Mouse (Mus musculus): ENCODE measurements around the gene Sdhaf1. TPM values are rescaled to one million over a fixed set of nuclear protein-coding genes. Genes with fewer than 3 reads are reported as not detected.

Sdhaf1 gene
- polyA plus RNA-seq, 1 experiment from 2014 or later, result 21.8 TPM

- Histone ChIP-seq H3K4me1 (replicated peaks; ENCODE audit: control insufficient read depth, insufficient read depth, low read length) (no peaks in the 10 kb centered on the region), H3K27ac (ENCODE audit: low read depth, low read length) (no peak overlapping the region), H3K9ac (ENCODE audit: low read length) (no peak overlapping the region), H3K4me2 (ENCODE audit: low read depth, low read length, severe bottlenecking) (no peak overlapping the region), H3K9me3 (ENCODE audit: control insufficient read depth, low read length) (no peaks in the 10 kb centered on the region), H3K4me3 (ENCODE audit: low read depth, low read length) (no peak overlapping the region), H3K27me3 (ENCODE audit: control insufficient read depth, insufficient read depth, low read length) (0 out of 2 replicates have a peak, but pooled peaks cover 5% of the 10 kb centered on the region), H3K36me3 (ENCODE audit: control insufficient read depth, insufficient read depth, low read length) (no peaks in the 10 kb centered on the region)
- WGBS, result 70% methylated on average over 18 of the region's 18 CpGs
- ATAC-seq (replicated peaks; ENCODE audit: low FRiP score), result no peak
- DNase-seq (ENCODE audit: low spot score), result no peak
Measured at GRCm38 (mm10) chr7:30332622-30333259, 9.0 kb upstream of the Sdhaf1 start.

- peak overlapping the region; percentile 31; the same call in 1 of the 2 replicates for H3K4me2 ChIP-seq (ENCODE audit: low read depth, low read length, severe bottlenecking)
- H3K36me3 ChIP-seq (ENCODE audit: control insufficient read depth, insufficient read depth, low read length), result no peaks in the 10 kb centered on the region
- H3K9me3 ChIP-seq (ENCODE audit: control insufficient read depth, low read length), result no peaks in the 10 kb centered on the region
- H3K27me3 ChIP-seq (ENCODE audit: control insufficient read depth, insufficient read depth, low read length), result 0 out of 2 replicates have a peak, but pooled peaks cover 5% of the 10 kb centered on the region
- DNase-seq (ENCODE audit: low spot score) (peak; percentile 87), ATAC-seq (replicated peaks; ENCODE audit: low FRiP score) (peak; percentile 91)
- H3K9ac ChIP-seq (ENCODE audit: low read length), result no peak overlapping the region
- H3K4me1 ChIP-seq (replicated peaks; ENCODE audit: control insufficient read depth, insufficient read depth, low read length), result no peaks in the 10 kb centered on the region
- H3K4me3 ChIP-seq (ENCODE audit: low read depth, low read length), result no peak overlapping the region
- 5% methylated on average over 13 of the region's 13 CpGs for WGBS
- no peak overlapping the region for H3K27ac ChIP-seq (ENCODE audit: low read depth, low read length)
Measured at GRCm38 (mm10) chr7:30331887-30332286, 8.2 kb upstream of the Sdhaf1 start.

GRCm38 (mm10) chr7:30328379-30328778 lies 4.7 kb upstream of the Sdhaf1 start:
- no peaks in the 10 kb centered on the region for H3K4me1 ChIP-seq (replicated peaks; ENCODE audit: control insufficient read depth, insufficient read depth, low read length)
- WGBS, result 52% methylated on average over 10 of the region's 10 CpGs
- no peak overlapping the region for H3K9ac ChIP-seq (ENCODE audit: low read length)
- H3K4me2 ChIP-seq (ENCODE audit: low read depth, low read length, severe bottlenecking), result no peak overlapping the region
- H3K27ac ChIP-seq (ENCODE audit: low read depth, low read length), result no peak overlapping the region
- ATAC-seq (replicated peaks; ENCODE audit: low FRiP score), result no peak
- H3K27me3 ChIP-seq (ENCODE audit: control insufficient read depth, insufficient read depth, low read length), result no peaks in the 10 kb centered on the region
- no peaks in the 10 kb centered on the region for H3K36me3 ChIP-seq (ENCODE audit: control insufficient read depth, insufficient read depth, low read length)
- H3K4me3 ChIP-seq (ENCODE audit: low read depth, low read length), result no peak overlapping the region
- DNase-seq (ENCODE audit: low spot score), result no peak
- H3K9me3 ChIP-seq (ENCODE audit: control insufficient read depth, low read length), result no peaks in the 10 kb centered on the region; the same call in 1 of the 2 replicates

- 71% methylated on average over 15 of the region's 15 CpGs for WGBS
- no peak overlapping the region for H3K9ac ChIP-seq (ENCODE audit: low read length)
- no peak overlapping the region for H3K27ac ChIP-seq (ENCODE audit: low read depth, low read length)
- peaks cover 4% of the 10 kb centered on the region; the same call in 1 of the 2 replicates for H3K4me1 ChIP-seq (replicated peaks; ENCODE audit: control insufficient read depth, insufficient read depth, low read length)
- H3K4me2 ChIP-seq (ENCODE audit: low read depth, low read length, severe bottlenecking), result no peak overlapping the region
- H3K9me3 ChIP-seq (ENCODE audit: control insufficient read depth, low read length), result no peaks in the 10 kb centered on the region; the same call in 1 of the 2 replicates
- no peaks in the 10 kb centered on the region for H3K36me3 ChIP-seq (ENCODE audit: control insufficient read depth, insufficient read depth, low read length)
- H3K27me3 ChIP-seq (ENCODE audit: control insufficient read depth, insufficient read depth, low read length), result no peaks in the 10 kb centered on the region
- no peak overlapping the region for H3K4me3 ChIP-seq (ENCODE audit: low read depth, low read length)
- no peak for ATAC-seq (replicated peaks; ENCODE audit: low FRiP score)
- no peak for DNase-seq (ENCODE audit: low spot score)
Measured at GRCm38 (mm10) chr7:30327140-30327539, 3.4 kb upstream of the Sdhaf1 start.

GRCm38 (mm10) chr7:30326427-30326826 lies 2.7 kb upstream of the Sdhaf1 start:
- ATAC-seq (replicated peaks; ENCODE audit: low FRiP score), result no peak
- H3K27me3 ChIP-seq (ENCODE audit: control insufficient read depth, insufficient read depth, low read length), result no peaks in the 10 kb centered on the region
- peaks cover 4% of the 10 kb centered on the region; the same call in 1 of the 2 replicates for H3K4me1 ChIP-seq (replicated peaks; ENCODE audit: control insufficient read depth, insufficient read depth, low read length)
- H3K27ac ChIP-seq (ENCODE audit: low read depth, low read length), result no peak overlapping the region
- no peak overlapping the region for H3K4me3 ChIP-seq (ENCODE audit: low read depth, low read length)
- no peaks in the 10 kb centered on the region; the same call in 1 of the 2 replicates for H3K9me3 ChIP-seq (ENCODE audit: control insufficient read depth, low read length)
- no peak for DNase-seq (ENCODE audit: low spot score)
- no peak overlapping the region for H3K9ac ChIP-seq (ENCODE audit: low read length)
- no peaks in the 10 kb centered on the region for H3K36me3 ChIP-seq (ENCODE audit: control insufficient read depth, insufficient read depth, low read length)
- no peak overlapping the region for H3K4me2 ChIP-seq (ENCODE audit: low read depth, low read length, severe bottlenecking)

- 36% methylated on average over 2 of the region's 2 CpGs for WGBS
- Histone ChIP-seq H3K9me3 (ENCODE audit: control insufficient read depth, low read length) (no peaks in the 10 kb centered on the region; the same call in 1 of the 2 replicates), H3K9ac (ENCODE audit: low read length) (no peak overlapping the region), H3K27me3 (ENCODE audit: control insufficient read depth, insufficient read depth, low read length) (no peaks in the 10 kb centered on the region), H3K4me2 (ENCODE audit: low read depth, low read length, severe bottlenecking) (no peak overlapping the region), H3K27ac (ENCODE audit: low read depth, low read length) (no peak overlapping the region), H3K4me1 (replicated peaks; ENCODE audit: control insufficient read depth, insufficient read depth, low read length) (peaks cover 6% of the 10 kb centered on the region; the same call in 1 of the 2 replicates), H3K4me3 (ENCODE audit: low read depth, low read length) (no peak overlapping the region), H3K36me3 (ENCODE audit: control insufficient read depth, insufficient read depth, low read length) (no peaks in the 10 kb centered on the region)
- peak; percentile 74 for DNase-seq (ENCODE audit: low spot score)
- no peak for ATAC-seq (replicated peaks; ENCODE audit: low FRiP score)
Measured at GRCm38 (mm10) chr7:30325364-30325763, 1.7 kb upstream of the Sdhaf1 start.

- Histone ChIP-seq H3K36me3 (ENCODE audit: control insufficient read depth, insufficient read depth, low read length) (no peaks in the 10 kb centered on the region), H3K4me2 (ENCODE audit: low read depth, low read length, severe bottlenecking) (no peak overlapping the region)
- DNase-seq (ENCODE audit: low spot score), result no peak
Measured at GRCm38 (mm10) chr7:30324300-30324944, 727 bp upstream of the Sdhaf1 start.

GRCm38 (mm10) chr7:30322865-30323264 lies 830 bp downstream of the Sdhaf1 start:
- H3K9me3 ChIP-seq (ENCODE audit: control insufficient read depth, low read length), result no peaks in the 10 kb centered on the region; the same call in 1 of the 2 replicates
- no peaks in the 10 kb centered on the region for H3K36me3 ChIP-seq (ENCODE audit: control insufficient read depth, insufficient read depth, low read length)
- no peaks in the 10 kb centered on the region for H3K27me3 ChIP-seq (ENCODE audit: control insufficient read depth, insufficient read depth, low read length)
- H3K4me1 ChIP-seq (replicated peaks; ENCODE audit: control insufficient read depth, insufficient read depth, low read length), result peaks cover 6% of the 10 kb centered on the region; the same call in 1 of the 2 replicates
- peak overlapping the region; percentile 88 for H3K9ac ChIP-seq (ENCODE audit: low read length)
- DNase-seq (ENCODE audit: low spot score) (no peak), ATAC-seq (replicated peaks; ENCODE audit: low FRiP score) (no peak)
- 38% methylated on average over 6 of the region's 6 CpGs for WGBS
- H3K4me3 ChIP-seq (ENCODE audit: low read depth, low read length), result peak overlapping the region; percentile 82
- H3K27ac ChIP-seq (ENCODE audit: low read depth, low read length), result no peak overlapping the region; the same call in 1 of the 2 replicates
- peak overlapping the region; percentile 57 for H3K4me2 ChIP-seq (ENCODE audit: low read depth, low read length, severe bottlenecking)

More at GRCm38 (mm10) chr7:30324300-30324944, 727 bp upstream of the Sdhaf1 start:
- Histone ChIP-seq H3K27me3 (ENCODE audit: control insufficient read depth, insufficient read depth, low read length) (no peaks in the 10 kb centered on the region), H3K4me1 (replicated peaks; ENCODE audit: control insufficient read depth, insufficient read depth, low read length) (peaks cover 6% of the 10 kb centered on the region; the same call in 1 of the 2 replicates), H3K9me3 (ENCODE audit: control insufficient read depth, low read length) (no peaks in the 10 kb centered on the region; the same call in 1 of the 2 replicates), H3K9ac (ENCODE audit: low read length) (no peak overlapping the region), H3K27ac (ENCODE audit: low read depth, low read length) (no peak overlapping the region), H3K4me3 (ENCODE audit: low read depth, low read length) (no peak overlapping the region)
- no peak for ATAC-seq (replicated peaks; ENCODE audit: low FRiP score)
- 87% methylated on average over 5 of the region's 5 CpGs for WGBS
